Mouse (Mus musculus): ENCODE data around the gene Dscaml1. TPM values are rescaled to one million over a fixed set of nuclear protein-coding genes. Genes with fewer than 3 reads are reported as not detected.
A peak's percentile ranks its signal among the peaks of the same experiment; 100 is the strongest.

Dscaml1 gene
- polyA plus RNA-seq, 1 experiment from 2014 or later, result 2.3 TPM

GRCm38 (mm10) chr9:45412700-45413477 lies 13.5 kb upstream of the Dscaml1 start:
- H3K27ac ChIP-seq, result no peak overlapping the region
- no peaks in the 10 kb centered on the region for H3K36me3 ChIP-seq
- no peak overlapping the region for H3K4me2 ChIP-seq (replicated peaks)
- H3K4me1 ChIP-seq, result no peaks in the 10 kb centered on the region
- H3K4me3 ChIP-seq, result no peak overlapping the region
- no peak overlapping the region for H3K9ac ChIP-seq
- ATAC-seq (ENCODE audit: low FRiP score), result no peak
- H3K9me3 ChIP-seq (replicated peaks), result no peaks in the 10 kb centered on the region
- WGBS, result 85% methylated on average over 4 of the region's 4 CpGs
- peaks cover 14% of the 10 kb centered on the region; the same call in 1 of the 2 replicates for H3K27me3 ChIP-seq

- Histone ChIP-seq H3K4me3 (no peak overlapping the region), H3K9ac (no peak overlapping the region), H3K27ac (no peak overlapping the region), H3K4me1 (no peaks in the 10 kb centered on the region), H3K9me3 (replicated peaks) (no peaks in the 10 kb centered on the region), H3K27me3 (peaks cover 12% of the 10 kb centered on the region; the same call in 1 of the 2 replicates), H3K36me3 (no peaks in the 10 kb centered on the region), H3K4me2 (replicated peaks) (no peak overlapping the region)
- WGBS, result 59% methylated on average over 5 of the region's 5 CpGs
- no peak for ATAC-seq (ENCODE audit: low FRiP score)
These were observed 12.8 kb upstream of the Dscaml1 start for GRCm38 (mm10) chr9:45413478-45414140.

- Histone ChIP-seq H3K4me3 (no peak overlapping the region), H3K9ac (no peak overlapping the region), H3K27ac (no peak overlapping the region), H3K9me3 (replicated peaks) (no peaks in the 10 kb centered on the region), H3K36me3 (no peaks in the 10 kb centered on the region), H3K4me1 (no peaks in the 10 kb centered on the region), H3K4me2 (replicated peaks) (no peak overlapping the region), H3K27me3 (peaks cover 6% of the 10 kb centered on the region; the same call in 1 of the 2 replicates)
- 44% methylated on average over 4 of the region's 4 CpGs for WGBS
- ATAC-seq (ENCODE audit: low FRiP score), result no peak
These were observed 10.5 kb upstream of the Dscaml1 start for GRCm38 (mm10) chr9:45415912-45416311.

- ATAC-seq (ENCODE audit: low FRiP score), result no peak
- no peaks in the 10 kb centered on the region for H3K36me3 ChIP-seq
These were observed 9.2 kb upstream of the Dscaml1 start for GRCm38 (mm10) chr9:45417245-45417644.

GRCm38 (mm10) chr9:45418252-45418651 lies 8.2 kb upstream of the Dscaml1 start:
- WGBS, result 45% methylated on average over 8 of the region's 8 CpGs
- Histone ChIP-seq H3K27ac (no peak overlapping the region), H3K4me1 (no peaks in the 10 kb centered on the region), H3K4me3 (no peak overlapping the region), H3K9me3 (replicated peaks) (no peaks in the 10 kb centered on the region), H3K27me3 (0 out of 2 replicates have a peak, but pooled peaks cover 3% of the 10 kb centered on the region), H3K4me2 (replicated peaks) (no peak overlapping the region), H3K36me3 (no peaks in the 10 kb centered on the region), H3K9ac (no peak overlapping the region)
- no peak for ATAC-seq (ENCODE audit: low FRiP score)

More at GRCm38 (mm10) chr9:45417245-45417644, 9.2 kb upstream of the Dscaml1 start:
- H3K4me1 ChIP-seq, result no peaks in the 10 kb centered on the region
- H3K27me3 ChIP-seq, result 0 out of 2 replicates have a peak, but pooled peaks cover 3% of the 10 kb centered on the region
- H3K9ac ChIP-seq, result no peak overlapping the region
- H3K4me2 ChIP-seq (replicated peaks), result no peak overlapping the region
- 27% methylated on average over 8 of the region's 8 CpGs for WGBS
- no peak overlapping the region for H3K27ac ChIP-seq
- H3K4me3 ChIP-seq, result no peak overlapping the region
- no peaks in the 10 kb centered on the region for H3K9me3 ChIP-seq (replicated peaks)

- WGBS, result 61% methylated on average over 8 of the region's 8 CpGs
These were observed 5.2 kb upstream of the Dscaml1 start for GRCm38 (mm10) chr9:45421209-45421608.

GRCm38 (mm10) chr9:45422761-45423298 lies 3.6 kb upstream of the Dscaml1 start:
- H3K4me2 ChIP-seq (replicated peaks), result no peak overlapping the region
- H3K9ac ChIP-seq, result no peak overlapping the region
- peaks cover 27% of the 10 kb centered on the region for H3K27me3 ChIP-seq
- no peak overlapping the region for H3K27ac ChIP-seq
- ATAC-seq (ENCODE audit: low FRiP score), result no peak
- no peaks in the 10 kb centered on the region for H3K36me3 ChIP-seq
- no peak overlapping the region for H3K4me3 ChIP-seq
- no peaks in the 10 kb centered on the region for H3K9me3 ChIP-seq (replicated peaks)
- H3K4me1 ChIP-seq, result no peaks in the 10 kb centered on the region
- WGBS, result 82% methylated on average over 7 of the region's 7 CpGs

More at GRCm38 (mm10) chr9:45421209-45421608, 5.2 kb upstream of the Dscaml1 start:
- Histone ChIP-seq H3K4me2 (replicated peaks) (no peak overlapping the region), H3K36me3 (no peaks in the 10 kb centered on the region), H3K4me3 (no peak overlapping the region), H3K9me3 (replicated peaks) (no peaks in the 10 kb centered on the region), H3K4me1 (no peaks in the 10 kb centered on the region), H3K27ac (no peak overlapping the region), H3K9ac (no peak overlapping the region), H3K27me3 (peaks cover 15% of the 10 kb centered on the region; the same call in 1 of the 2 replicates)
- ATAC-seq (ENCODE audit: low FRiP score), result no peak

- Histone ChIP-seq H3K27me3 (peaks cover 73% of the 10 kb centered on the region), H3K36me3 (no peaks in the 10 kb centered on the region), H3K9me3 (replicated peaks) (no peaks in the 10 kb centered on the region), H3K9ac (no peak overlapping the region), H3K4me3 (no peak overlapping the region), H3K27ac (no peak overlapping the region), H3K4me1 (peaks cover 27% of the 10 kb centered on the region), H3K4me2 (replicated peaks) (no peak overlapping the region)
- no peak for ATAC-seq (ENCODE audit: low FRiP score)
- WGBS, result 38% methylated on average over 5 of the region's 5 CpGs
These were observed 3.0 kb downstream of the Dscaml1 start for GRCm38 (mm10) chr9:45429392-45429791.

- Histone ChIP-seq H3K27ac (no peak overlapping the region), H3K36me3 (no peaks in the 10 kb centered on the region), H3K9me3 (replicated peaks) (no peaks in the 10 kb centered on the region), H3K9ac (peak overlapping the region; percentile 63), H3K4me1 (peaks cover 27% of the 10 kb centered on the region), H3K4me3 (peak overlapping the region; percentile 47), H3K27me3 (peaks cover 70% of the 10 kb centered on the region), H3K4me2 (replicated peaks) (peak overlapping the region; percentile 65)
- ATAC-seq (ENCODE audit: low FRiP score), result 0 out of 2 replicates have a peak, but pooled peaks have one; percentile 36
- WGBS, result 4% methylated on average over 46 of the region's 54 CpGs
These were observed 3.7 kb downstream of the Dscaml1 start for GRCm38 (mm10) chr9:45429951-45430697.

GRCm38 (mm10) chr9:45430698-45430959 lies 4.2 kb downstream of the Dscaml1 start:
- no peak overlapping the region for H3K27ac ChIP-seq
- H3K27me3 ChIP-seq, result peaks cover 70% of the 10 kb centered on the region

GRCm38 (mm10) chr9:45431150-45431549 lies 4.7 kb downstream of the Dscaml1 start:
- H3K27ac ChIP-seq, result no peak overlapping the region
- 4% methylated on average over 25 of the region's 26 CpGs for WGBS
- peaks cover 33% of the 10 kb centered on the region for H3K4me1 ChIP-seq
- H3K9ac ChIP-seq, result peak overlapping the region; percentile 63
- peak overlapping the region; percentile 47 for H3K4me3 ChIP-seq
- no peaks in the 10 kb centered on the region for H3K36me3 ChIP-seq
- H3K4me2 ChIP-seq (replicated peaks), result peak overlapping the region; percentile 65
- no peak for ATAC-seq (ENCODE audit: low FRiP score)
- H3K27me3 ChIP-seq, result peaks cover 65% of the 10 kb centered on the region
- H3K9me3 ChIP-seq (replicated peaks), result no peaks in the 10 kb centered on the region

More at GRCm38 (mm10) chr9:45430698-45430959, 4.2 kb downstream of the Dscaml1 start:
- Histone ChIP-seq H3K9ac (peak overlapping the region; percentile 63), H3K9me3 (replicated peaks) (no peaks in the 10 kb centered on the region), H3K4me2 (replicated peaks) (peak overlapping the region; percentile 65), H3K36me3 (no peaks in the 10 kb centered on the region), H3K4me3 (peak overlapping the region; percentile 47), H3K4me1 (peaks cover 29% of the 10 kb centered on the region)
- no peak for ATAC-seq (ENCODE audit: low FRiP score)
- WGBS, result 2% methylated on average over 12 of the region's 17 CpGs

- Histone ChIP-seq H3K9ac (no peak overlapping the region), H3K27me3 (peaks cover 52% of the 10 kb centered on the region), H3K27ac (peak overlapping the region; percentile 30), H3K4me1 (peaks cover 36% of the 10 kb centered on the region), H3K36me3 (no peaks in the 10 kb centered on the region), H3K9me3 (replicated peaks) (no peaks in the 10 kb centered on the region), H3K4me2 (replicated peaks) (peak overlapping the region; percentile 65; the same call in 1 of the 2 replicates), H3K4me3 (no peak overlapping the region)
- ATAC-seq (ENCODE audit: low FRiP score), result no peak; the same call in 1 of the 2 replicates
- WGBS, result 52% methylated on average over 12 of the region's 12 CpGs
These were observed 6.2 kb downstream of the Dscaml1 start for GRCm38 (mm10) chr9:45432639-45433038.

Data from hindbrain, embryonic 12.5 days (tissue).